Mouse (Mus musculus): ENCODE measurements around the gene Btn2a2.

- TF ChIP-seq CTCF (IDR thresholded peaks at IDR 0.05; ENCODE audit: borderline replicate concordance, insufficient read depth, low read depth, low read length) (no peak), POLR2A (IDR thresholded peaks at IDR 0.05; ENCODE audit: borderline replicate concordance, insufficient read depth, low read length) (no peak)
These were observed 51.5 kb downstream of the Btn2a2 start for GRCm38 (mm10) chr13:23436861-23437822.

Data from cerebellum, adult 2 months (tissue).